8 mouse cellular contexts compared by ENCODE assay signal in genomic region chr1:75179334-75180104, GRCm38 (mm10). TPM values are rescaled to one million over a fixed set of nuclear protein-coding genes. Genes with fewer than 3 reads are reported as not detected.
A peak's percentile ranks its signal among the peaks of the same experiment; 100 is the strongest.
DNase-seq lines count a peak whose midpoint lies in the region; ATAC-seq and TF ChIP-seq lines count a peak whose summit lies in the region.

No protein-coding gene starts in this region.

- intact Hi-C loops in left cerebral cortex, postnatal 25 days (cut with DNase I): no loop called here

- peak overlapping the region; percentile 89 for H3K4me2 ChIP-seq in hindbrain, embryonic 15.5 days
- H3K4me2 ChIP-seq in midbrain, embryonic 13.5 days (replicated peaks): peak overlapping the region; percentile 100
- H3K4me2 ChIP-seq in stomach, postnatal 0 days (replicated peaks; ENCODE audit: low read depth): peak overlapping the region; percentile 92

- peaks cover 3% of the 10 kb centered on the region; the same call in 1 of the 2 replicates for H3K9me3 ChIP-seq in G1E (replicated peaks)
- no peaks in the 10 kb centered on the region for H3K9me3 ChIP-seq in hindbrain, embryonic 15.5 days
- H3K9me3 ChIP-seq in midbrain, embryonic 13.5 days: no peaks in the 10 kb centered on the region
- no peaks in the 10 kb centered on the region for H3K9me3 ChIP-seq in stomach, postnatal 0 days (ENCODE audit: control insufficient read depth, low read length)

- peaks cover 59% of the 10 kb centered on the region for H3K4me1 ChIP-seq in G1E (ENCODE audit: insufficient read depth, low read depth, low read length)
- H3K4me1 ChIP-seq in hindbrain, embryonic 15.5 days (replicated peaks): peaks cover 30% of the 10 kb centered on the region
- H3K4me1 ChIP-seq in midbrain, embryonic 13.5 days (replicated peaks): peaks cover 25% of the 10 kb centered on the region
- peaks cover 7% of the 10 kb centered on the region; the same call in 1 of the 2 replicates for H3K4me1 ChIP-seq in stomach, postnatal 0 days (replicated peaks; ENCODE audit: control insufficient read depth, insufficient read depth)

- no peaks in the 10 kb centered on the region; the same call in 1 of the 2 replicates for H3K27me3 ChIP-seq in G1E (ENCODE audit: insufficient read depth, low read length)
- no peaks in the 10 kb centered on the region for H3K27me3 ChIP-seq in hindbrain, embryonic 15.5 days
- no peaks in the 10 kb centered on the region for H3K27me3 ChIP-seq in midbrain, embryonic 13.5 days
- H3K27me3 ChIP-seq in stomach, postnatal 0 days (ENCODE audit: control insufficient read depth, insufficient read depth, low read length): no peaks in the 10 kb centered on the region

- peak overlapping the region; percentile 50 for H3K9ac ChIP-seq in hindbrain, embryonic 15.5 days
- peak overlapping the region; percentile 81 for H3K9ac ChIP-seq in midbrain, embryonic 13.5 days (replicated peaks)
- H3K9ac ChIP-seq in stomach, postnatal 0 days (ENCODE audit: low read length): peak overlapping the region; percentile 69

- peak overlapping the region; percentile 80 for H3K4me3 ChIP-seq in G1E (ENCODE audit: low read depth, low read length)
- peak overlapping the region; percentile 50 for H3K4me3 ChIP-seq in hindbrain, embryonic 15.5 days
- peak overlapping the region; percentile 62 for H3K4me3 ChIP-seq in midbrain, embryonic 13.5 days (replicated peaks)
- H3K4me3 ChIP-seq in stomach, postnatal 0 days (ENCODE audit: low read depth, low read length): peak overlapping the region; percentile 62

- WGBS in hindbrain, embryonic 15.5 days: 7% methylated on average over 23 of the region's 23 CpGs
- WGBS in midbrain, embryonic 13.5 days: 11% methylated on average over 23 of the region's 23 CpGs
- WGBS in stomach, postnatal 0 days: 7% methylated on average over 23 of the region's 23 CpGs

- peak overlapping the region; percentile 61 for H3K27ac ChIP-seq in hindbrain, embryonic 15.5 days (replicated peaks)
- H3K27ac ChIP-seq in midbrain, embryonic 13.5 days: peak overlapping the region; percentile 65
- peak overlapping the region; percentile 81 for H3K27ac ChIP-seq in stomach, postnatal 0 days (replicated peaks)

- ATAC-seq in G1E (ENCODE audit: extremely low read depth, insufficient number of reproducible peaks, low FRiP score, poor library complexity, severe bottlenecking): peak; percentile 65
- ATAC-seq in hindbrain, embryonic 15.5 days (ENCODE audit: low FRiP score, low read depth): peak; percentile 59
- no peak; the same call in 1 of the 2 replicates for ATAC-seq in midbrain, embryonic 13.5 days
- peak; percentile 48 for ATAC-seq in stomach, postnatal 0 days (ENCODE audit: low FRiP score, low TSS enrichment)

- peaks cover 81% of the 10 kb centered on the region for H3K36me3 ChIP-seq in G1E (replicated peaks)
- peaks cover 67% of the 10 kb centered on the region for H3K36me3 ChIP-seq in hindbrain, embryonic 15.5 days
- peaks cover 67% of the 10 kb centered on the region for H3K36me3 ChIP-seq in midbrain, embryonic 13.5 days
- H3K36me3 ChIP-seq in stomach, postnatal 0 days (ENCODE audit: control insufficient read depth, insufficient read depth, low read length): peaks cover 11% of the 10 kb centered on the region; the same call in 1 of the 2 replicates

- TF ChIP-seq EP300 in stomach, postnatal 0 days (optimal IDR thresholded peaks at IDR 0.05): no peak

- TF ChIP-seq CTCF in G1E (IDR thresholded peaks at IDR 0.05; ENCODE audit: low read depth, low read length): no peak
- no peak for TF ChIP-seq CTCF in stomach, postnatal 0 days (IDR thresholded peaks at IDR 0.05; ENCODE audit: low read depth)

- DNase-seq in 416B (ENCODE audit: low read depth): peak; percentile 91
- peak; percentile 86 for DNase-seq in G1E (ENCODE audit: low spot score)
- DNase-seq in cerebellum, adult 9-11 months: peak; percentile 75
- peak; percentile 51 for DNase-seq in frontal cortex, postnatal 10 days (ENCODE audit: low spot score in 2 of 2)
- peak; percentile 34 to 35 for DNase-seq in left cerebral cortex, postnatal 25 days (ENCODE audit: low spot score in 2 of 2)
- DNase-seq in stomach, postnatal 0 days (ENCODE audit: low spot score): peak; percentile 61

RNA-seq across cellular contexts. Expression of gene Abcb6, which starts 0.7 kb away (rescaled TPM):
- total RNA-seq in G1E (2014; fragmentation: Nextera tagmentation) (19.5 and 132 TPM in 2 replicates), G1E (2017) (25.0 and 28.1 TPM in 2 replicates)
- polyA plus RNA-seq in G1E (2012): 5.4 and 9.5 TPM in 2 replicates
- 45.1 and 48.4 TPM in 2 replicates for polyA plus RNA-seq in hindbrain, embryonic 15.5 days (2015; fragmentation: Nextera tagmentation; extraction: Ambion mirVana)
- total RNA-seq in left cerebral cortex, postnatal 25 days (2021): 10 to 100 TPM; 22.5 to 24.8 TPM
- polyA plus RNA-seq in midbrain, embryonic 13.5 days (2015; fragmentation: Nextera tagmentation; extraction: Ambion mirVana): 37.8 and 38.3 TPM in 2 replicates
- polyA plus RNA-seq in stomach, postnatal 0 days (2015; fragmentation: Nextera tagmentation; extraction: Ambion mirVana): 20.9 and 21.5 TPM in 2 replicates

RNA-seq across cellular contexts. Expression of gene Zfand2b, which starts 11.1 kb away (rescaled TPM):
- total RNA-seq in G1E (2014; fragmentation: Nextera tagmentation) (45.8 and 58.0 TPM in 2 replicates), G1E (2017) (47.7 and 53.7 TPM in 2 replicates)
- polyA plus RNA-seq in G1E (2012): 21.0 and 24.2 TPM in 2 replicates
- polyA plus RNA-seq in hindbrain, embryonic 15.5 days (2015; fragmentation: Nextera tagmentation; extraction: Ambion mirVana): 40.1 and 40.2 TPM in 2 replicates
- 10 to 100 TPM; 23.6 to 24.1 TPM for total RNA-seq in left cerebral cortex, postnatal 25 days (2021)
- polyA plus RNA-seq in midbrain, embryonic 13.5 days (2015; fragmentation: Nextera tagmentation; extraction: Ambion mirVana): 37.8 and 39.2 TPM in 2 replicates
- 43.0 and 44.5 TPM in 2 replicates for polyA plus RNA-seq in stomach, postnatal 0 days (2015; fragmentation: Nextera tagmentation; extraction: Ambion mirVana)

RNA-seq across cellular contexts. Expression of gene Ankzf1, which starts 12.4 kb away (rescaled TPM):
- total RNA-seq in G1E (2014; fragmentation: Nextera tagmentation): 47.5 and 50.4 TPM in 2 replicates
- 57.4 and 69.3 TPM in 2 replicates for total RNA-seq in G1E (2017)
- polyA plus RNA-seq in G1E (2012): 17.0 and 22.9 TPM in 2 replicates
- 23.2 and 24.2 TPM in 2 replicates for polyA plus RNA-seq in hindbrain, embryonic 15.5 days (2015; fragmentation: Nextera tagmentation; extraction: Ambion mirVana)
- total RNA-seq in left cerebral cortex, postnatal 25 days (2021): 10 to 100 TPM; 21.9 to 27.8 TPM
- 23.9 and 27.5 TPM in 2 replicates for polyA plus RNA-seq in midbrain, embryonic 13.5 days (2015; fragmentation: Nextera tagmentation; extraction: Ambion mirVana)
- 12.9 and 13.6 TPM in 2 replicates for polyA plus RNA-seq in stomach, postnatal 0 days (2015; fragmentation: Nextera tagmentation; extraction: Ambion mirVana)

RNA-seq across cellular contexts. Expression of gene Atg9a, which starts 12.5 kb away (rescaled TPM):
- total RNA-seq in G1E (2014; fragmentation: Nextera tagmentation) (40.0 and 46.2 TPM in 2 replicates), G1E (2017) (16.2 and 16.3 TPM in 2 replicates)
- 34.2 and 47.5 TPM in 2 replicates for polyA plus RNA-seq in G1E (2012)
- 57.5 and 66.3 TPM in 2 replicates for polyA plus RNA-seq in hindbrain, embryonic 15.5 days (2015; fragmentation: Nextera tagmentation; extraction: Ambion mirVana)
- total RNA-seq in left cerebral cortex, postnatal 25 days (2021): 100 to 1,000 TPM; 134 to 137 TPM
- 39.8 and 43.1 TPM in 2 replicates for polyA plus RNA-seq in midbrain, embryonic 13.5 days (2015; fragmentation: Nextera tagmentation; extraction: Ambion mirVana)
- 17.4 and 18.8 TPM in 2 replicates for polyA plus RNA-seq in stomach, postnatal 0 days (2015; fragmentation: Nextera tagmentation; extraction: Ambion mirVana)

RNA-seq across cellular contexts. Expression of gene Glb1l, which starts 31.1 kb away (rescaled TPM):
- total RNA-seq in G1E (2014; fragmentation: Nextera tagmentation) (10.1 and 19.2 TPM in 2 replicates), G1E (2017) (11.0 and 12.5 TPM in 2 replicates)
- polyA plus RNA-seq in G1E (2012): 0.29 and 0.83 TPM in 2 replicates
- polyA plus RNA-seq in hindbrain, embryonic 15.5 days (2015; fragmentation: Nextera tagmentation; extraction: Ambion mirVana): 20.3 and 22.0 TPM in 2 replicates
- total RNA-seq in left cerebral cortex, postnatal 25 days (2021): 10 to 100 TPM; 14.3 to 15.4 TPM
- 24.3 and 24.9 TPM in 2 replicates for polyA plus RNA-seq in midbrain, embryonic 13.5 days (2015; fragmentation: Nextera tagmentation; extraction: Ambion mirVana)
- polyA plus RNA-seq in stomach, postnatal 0 days (2015; fragmentation: Nextera tagmentation; extraction: Ambion mirVana): 5.2 and 7.1 TPM in 2 replicates

Comparison
In these comparisons a context has a peak if more than half of its experiments do, and no peak if none do; other contexts are left out.
1. DNase-seq: peak in every context shown above with its lines; median percentile 91 in 416B; 86 in G1E; 75 in cerebellum, adult 9-11 months; 61 in stomach, postnatal 0 days; 51 in frontal cortex, postnatal 10 days; 34 in left cerebral cortex, postnatal 25 days.